Mouse (Mus musculus): ENCODE measurements around the gene Ubac1. TPM values are rescaled to one million over a fixed set of nuclear protein-coding genes. Genes with fewer than 3 reads are reported as not detected.

Ubac1 gene
- 10 to 100 TPM; 53.9 to 58.0 TPM for total RNA-seq (2021)
- long read RNA-seq, transcript Ubac1-201 (10 exons, 1,852 nt), result major isoform, 65 of 104 reads
- long read RNA-seq, partial matches to known transcripts, result 2 of 104 reads
- long read RNA-seq, other reads (novel, unspliced or antisense), result 36 of 104 reads

- DNase-seq (ENCODE audit: low spot score in 2 of 2), result peak; percentile 88 to 95
These were observed at the start of gene Ubac1 for GRCm38 (mm10) chr2:26021561-26022257. TSS of gene Ubac1 (minus strand) at chr2:26021747.

GRCm38 (mm10) chr2:26068592-26068991, 47.0 kb upstream of the Ubac1 start:
- no peak for DNase-seq (ENCODE audit: low spot score in 2 of 2)

- DNase-seq (ENCODE audit: low spot score in 2 of 2), result no peak
These were observed 46.6 kb upstream of the Ubac1 start for GRCm38 (mm10) chr2:26068175-26068574.

GRCm38 (mm10) chr2:26066527-26066926, 45.0 kb upstream of the Ubac1 start:
- DNase-seq (ENCODE audit: low spot score in 2 of 2), result peak; percentile 46 to 89

GRCm38 (mm10) chr2:26062742-26063427, 41.3 kb upstream of the Ubac1 start:
- DNase-seq (ENCODE audit: low spot score in 2 of 2), result no peak

DNA sequence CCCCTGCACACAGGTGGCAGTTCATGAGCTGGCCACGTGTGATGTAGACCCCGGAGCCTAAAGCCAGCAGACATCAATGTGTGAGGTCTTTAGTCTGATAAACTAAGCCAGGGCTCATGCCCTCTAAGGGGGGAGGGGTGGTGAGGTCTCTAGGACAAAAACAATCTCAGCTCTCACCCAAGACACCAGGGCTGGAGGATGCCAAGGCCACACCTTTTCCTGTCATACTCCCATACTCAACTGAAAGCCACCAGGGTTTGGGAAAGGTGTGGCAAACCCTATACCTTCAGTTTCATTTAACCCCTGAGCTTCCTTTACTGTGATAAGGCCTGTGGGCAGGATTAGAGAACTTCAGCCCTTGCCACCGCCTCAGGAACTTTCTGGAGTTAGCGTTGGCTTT, 40.7 kb upstream of the Ubac1 start:
- DNase-seq (ENCODE audit: low spot score in 2 of 2), result no peak

- peak; percentile 26 to 55 for DNase-seq (ENCODE audit: low spot score in 2 of 2)
These were observed 39.6 kb upstream of the Ubac1 start for GRCm38 (mm10) chr2:26061018-26061666.

DNA sequence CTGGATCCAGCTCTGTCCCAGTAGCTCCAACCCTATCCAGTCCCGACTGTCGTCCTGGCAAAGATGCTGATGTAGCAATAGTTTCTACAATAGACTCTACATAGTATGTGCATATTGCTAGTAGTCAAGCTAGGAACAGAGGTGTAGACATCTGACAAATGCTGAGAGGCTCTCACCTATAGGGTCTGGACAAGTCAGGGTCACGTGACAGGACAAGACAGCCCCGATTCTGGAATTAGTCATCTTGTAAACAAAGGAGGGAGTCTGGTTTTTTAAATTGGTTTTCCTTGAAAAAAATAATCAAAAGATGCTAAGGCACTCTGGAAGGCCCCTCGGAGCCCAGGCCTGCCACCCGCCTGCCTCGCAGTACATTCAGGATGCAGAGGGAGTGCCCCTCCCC, 35.5 kb upstream of the Ubac1 start:
- no peak for DNase-seq (ENCODE audit: low spot score in 2 of 2)

DNA sequence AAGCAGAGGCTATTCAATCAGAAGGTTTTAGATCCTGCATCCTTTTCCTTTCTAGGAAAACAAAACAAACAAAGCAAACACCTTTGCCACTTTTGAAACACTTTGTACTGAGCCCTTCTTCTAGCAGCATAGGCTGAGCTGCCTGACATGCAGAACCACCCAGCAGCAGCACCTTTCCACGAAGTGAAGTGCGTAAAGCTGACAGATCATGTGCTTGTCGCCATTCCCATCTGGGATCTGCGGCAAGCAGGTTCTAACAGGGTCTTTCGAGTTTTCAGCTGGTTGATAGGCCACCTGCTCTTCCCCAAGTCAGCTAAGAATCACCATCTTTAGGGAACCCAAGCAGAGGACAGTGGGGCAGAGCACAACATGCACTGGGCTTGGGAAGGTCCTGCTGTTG, 34.7 kb upstream of the Ubac1 start:
- no peak for DNase-seq (ENCODE audit: low spot score in 2 of 2)

- DNase-seq (ENCODE audit: low spot score in 2 of 2), result no peak
These were observed 34.2 kb upstream of the Ubac1 start for GRCm38 (mm10) chr2:26055747-26056102.

- peak; percentile 30 to 63 for DNase-seq (ENCODE audit: low spot score in 2 of 2)
These were observed 33.6 kb upstream of the Ubac1 start for GRCm38 (mm10) chr2:26055046-26055746.

DNA sequence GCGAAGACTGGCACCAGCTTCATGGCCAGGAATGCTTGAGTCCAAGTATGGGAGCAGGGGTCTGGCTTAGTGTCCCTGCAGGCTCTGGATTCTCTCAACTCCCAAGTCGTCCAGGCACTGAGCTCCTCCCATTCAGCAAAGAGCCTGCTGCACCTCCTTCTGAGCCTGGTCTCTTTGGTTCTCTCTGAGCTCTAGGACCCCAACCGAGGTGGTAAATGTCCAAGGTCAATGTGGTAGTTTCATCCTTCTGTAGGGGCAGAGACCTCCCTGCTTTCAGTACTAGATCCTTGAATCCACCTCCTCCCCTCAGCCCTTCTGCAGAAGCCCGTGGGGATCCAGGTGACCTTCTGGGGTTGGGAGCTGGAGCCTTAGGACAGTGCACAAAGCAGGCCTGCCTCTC, 31.3 kb upstream of the Ubac1 start:
- no peak for DNase-seq (ENCODE audit: low spot score in 2 of 2)

DNA sequence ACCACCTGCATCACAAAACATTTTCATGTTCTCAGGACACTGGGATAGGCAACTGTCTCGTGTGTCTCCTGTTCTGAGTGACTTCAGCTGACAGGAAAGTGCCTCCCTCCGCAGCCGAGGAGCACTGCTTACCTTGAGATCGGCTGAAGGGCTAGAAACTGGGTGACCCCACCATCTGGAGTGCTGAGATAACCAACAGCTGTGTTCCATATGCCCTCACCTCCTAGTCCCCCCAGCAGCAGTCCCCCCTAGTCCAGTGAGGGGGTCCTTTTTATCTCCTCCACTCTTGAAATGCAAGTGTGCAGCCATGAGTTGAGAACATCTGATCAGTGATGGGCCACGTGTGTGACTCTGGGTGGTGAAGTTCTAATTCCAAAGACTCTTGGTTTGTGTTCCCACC, 27.3 kb upstream of the Ubac1 start:
- no peak for DNase-seq (ENCODE audit: low spot score in 2 of 2)

- peak; percentile 32 to 45 for DNase-seq (ENCODE audit: low spot score in 2 of 2)
These were observed 22.7 kb upstream of the Ubac1 start for GRCm38 (mm10) chr2:26044216-26044615.

GRCm38 (mm10) chr2:26042603-26043002, 21.1 kb upstream of the Ubac1 start:
- no peak for DNase-seq (ENCODE audit: low spot score in 2 of 2)

GRCm38 (mm10) chr2:26041163-26041810, 19.7 kb upstream of the Ubac1 start:
- DNase-seq (ENCODE audit: low spot score in 2 of 2), result no peak

DNA sequence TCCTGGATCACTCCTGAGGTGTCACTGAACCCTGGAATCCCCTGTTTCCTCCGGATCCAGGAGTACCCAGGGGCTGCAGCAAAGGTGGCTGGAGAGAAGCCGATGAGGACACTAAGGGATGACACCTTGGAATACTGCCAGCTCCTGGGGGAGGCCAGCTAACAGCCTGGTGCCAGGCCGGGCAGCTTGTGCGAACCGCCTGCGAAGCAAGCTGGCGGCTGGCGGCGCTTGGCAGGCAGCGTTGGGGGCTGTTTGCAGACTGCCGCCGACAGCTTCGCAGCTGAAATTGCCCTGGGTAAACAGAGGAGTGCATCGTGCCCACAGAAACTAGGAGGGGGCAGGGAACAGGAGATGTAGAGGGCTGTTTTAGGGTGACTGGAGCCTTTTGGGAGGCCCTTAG, 18.4 kb upstream of the Ubac1 start:
- DNase-seq (ENCODE audit: low spot score in 2 of 2), result peak; percentile 69 to 78

DNA sequence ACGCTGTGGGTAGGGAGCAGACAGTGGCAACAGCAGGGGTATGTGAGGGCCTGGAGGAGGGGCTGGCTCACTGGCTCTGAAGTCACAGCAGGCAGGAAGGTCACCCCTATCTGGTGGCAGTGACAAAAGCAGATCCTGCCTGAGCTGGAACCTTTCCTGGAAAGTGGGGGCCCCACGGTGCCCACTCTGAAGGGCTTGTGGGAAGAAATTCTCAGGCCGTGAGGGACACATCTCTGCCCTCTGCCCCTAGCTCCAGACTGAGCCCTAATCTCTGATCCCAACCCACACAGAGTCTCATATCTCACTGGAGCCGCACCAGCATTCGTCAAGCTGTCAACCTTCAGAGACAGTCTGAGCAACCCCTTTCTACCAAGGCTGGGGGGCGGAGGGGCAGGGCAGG, 15.8 kb upstream of the Ubac1 start:
- no peak for DNase-seq (ENCODE audit: low spot score in 2 of 2)

- DNase-seq (ENCODE audit: low spot score in 2 of 2), result no peak
These were observed 12.9 kb upstream of the Ubac1 start for GRCm38 (mm10) chr2:26034344-26035050.

- no peak for DNase-seq (ENCODE audit: low spot score in 2 of 2)
These were observed 8.7 kb upstream of the Ubac1 start for GRCm38 (mm10) chr2:26030288-26030687.

All from layer of hippocampus, adult 18-20 months (tissue).